Mouse (Mus musculus) neutrophil, adult 5-6 weeks (primary cell): ENCODE measurements around the gene 1600014C10Rik. TPM values are rescaled to one million over a fixed set of nuclear protein-coding genes. Genes with fewer than 3 reads are reported as not detected.
A peak's percentile ranks its signal among the peaks of the same experiment; 100 is the strongest.

Experiments
- ATAC-seq: fragments of 151-379, 151-347 bp; 2 replicates; pipeline ENCODE4 v1.8.0; 2017; ENCODE audit warnings: mild to moderate bottlenecking, moderate TSS enrichment; ENCODE audit not compliant: insufficient number of reproducible peaks, poor library complexity, low FRiP score, severe bottlenecking; ENCODE audit errors: extremely low read depth
- total RNA-seq: library from RNA; stranded (forward); fragments of 200-1000 nt; gene quantifications from 2 replicates; pipeline ENCODE4 v1.2.3, GENCODE M21; 2017

The 1600014C10Rik gene
- total RNA-seq: 44.3 and 52.8 TPM in 2 replicates

GRCm38 (mm10) chr7:38182962-38183687 lies at the start of gene 1600014C10Rik:
1600014C10Rik (plus strand) TSS chr7:38183217.
- ATAC-seq: peak; percentile 16

DNA sequence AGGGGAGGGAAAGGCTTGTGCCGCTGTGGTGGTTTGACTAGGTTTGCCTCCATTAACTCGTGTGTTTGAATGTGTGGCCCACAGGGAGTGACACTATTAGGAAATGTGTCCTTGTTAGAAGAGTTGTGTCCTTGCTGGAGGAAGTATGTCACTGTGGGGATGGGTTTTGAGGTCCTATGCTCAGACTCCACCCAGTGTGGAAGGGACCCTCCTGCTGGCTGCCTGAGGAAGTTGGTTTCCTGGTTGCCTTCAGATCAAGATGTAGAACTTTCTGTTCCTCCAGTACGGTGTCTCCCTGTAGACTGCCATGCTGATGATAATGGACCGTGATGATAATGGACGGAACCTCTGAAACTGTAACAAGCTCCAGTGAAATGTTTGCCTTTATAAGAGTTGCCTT lies 48.5 kb upstream of the 1600014C10Rik start:
- ATAC-seq: no peak

GRCm38 (mm10) chr7:38140324-38140723 lies 42.7 kb upstream of the 1600014C10Rik start:
- ATAC-seq: no peak

GRCm38 (mm10) chr7:38141747-38142545 lies 41.1 kb upstream of the 1600014C10Rik start:
- ATAC-seq: peak; percentile 88

DNA sequence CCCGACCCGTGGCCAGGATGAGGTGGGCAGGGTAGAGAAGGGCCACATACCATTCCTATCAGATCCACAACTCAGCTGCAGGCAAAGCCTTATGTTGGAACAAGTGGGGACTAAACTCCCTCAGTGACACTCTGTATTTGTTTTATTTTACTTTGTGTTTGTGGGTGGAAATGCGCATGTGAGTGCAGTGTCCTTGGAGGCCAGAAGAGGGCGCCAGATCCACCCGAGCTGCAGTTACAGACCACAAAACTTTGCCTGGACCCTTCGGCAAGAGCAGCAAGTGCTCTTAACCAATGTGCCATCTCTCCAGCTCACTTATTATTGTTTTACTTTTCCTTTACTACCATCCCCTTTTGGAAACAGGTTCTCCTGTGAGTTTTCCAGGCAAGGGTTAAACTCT lies 35.5 kb upstream of the 1600014C10Rik start:
- ATAC-seq: no peak

DNA sequence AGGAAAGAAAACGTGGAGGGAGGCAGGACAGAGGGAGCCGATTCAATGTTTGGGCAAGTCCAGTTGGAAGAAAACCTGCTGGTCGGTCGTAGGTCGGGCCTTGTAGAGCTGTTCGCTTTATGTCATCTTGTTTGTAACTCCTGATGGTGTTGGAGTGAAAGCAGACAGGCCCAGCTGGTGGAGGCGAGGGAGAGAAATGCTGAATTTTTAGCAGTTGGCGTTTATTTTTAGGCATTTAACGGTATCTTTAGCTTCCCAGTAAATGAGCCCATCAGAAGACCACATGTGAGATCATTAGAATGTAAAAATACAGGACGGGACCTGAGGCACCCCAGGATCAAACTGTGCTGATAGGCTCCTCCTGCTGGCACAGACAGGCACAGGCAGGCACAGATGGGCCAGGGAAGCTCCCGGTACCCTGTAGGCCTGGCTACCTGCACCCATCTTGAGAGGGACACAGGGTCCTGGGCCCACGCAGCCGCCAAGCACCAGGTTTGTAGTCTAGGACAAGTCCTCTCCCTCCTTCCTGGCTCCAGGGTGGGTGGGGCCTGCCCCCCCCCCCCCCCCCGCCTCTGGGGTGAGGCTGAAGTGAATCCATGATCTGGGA lies 31.2 kb upstream of the 1600014C10Rik start:
- ATAC-seq: no peak

DNA sequence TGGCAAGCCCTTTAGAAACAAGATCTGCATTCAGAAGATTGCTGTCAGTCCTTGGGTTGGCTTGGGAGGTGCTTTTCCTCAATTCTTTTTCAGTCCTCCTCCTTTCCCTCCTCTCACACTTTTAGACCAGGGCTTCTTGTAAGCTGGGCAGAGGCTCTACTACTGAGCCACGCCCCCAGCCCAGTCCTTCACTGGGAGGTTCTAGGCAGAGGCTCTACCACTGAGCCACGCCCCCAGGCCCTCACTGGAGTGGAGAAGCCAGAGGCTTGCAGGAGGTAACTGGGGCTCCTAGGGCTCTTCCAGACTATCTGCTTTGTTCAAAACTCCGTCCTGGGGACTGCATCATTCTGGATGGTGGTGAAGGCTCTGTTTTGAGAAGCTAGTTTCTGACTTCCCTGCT lies 30.4 kb upstream of the 1600014C10Rik start:
- no peak for ATAC-seq

DNA sequence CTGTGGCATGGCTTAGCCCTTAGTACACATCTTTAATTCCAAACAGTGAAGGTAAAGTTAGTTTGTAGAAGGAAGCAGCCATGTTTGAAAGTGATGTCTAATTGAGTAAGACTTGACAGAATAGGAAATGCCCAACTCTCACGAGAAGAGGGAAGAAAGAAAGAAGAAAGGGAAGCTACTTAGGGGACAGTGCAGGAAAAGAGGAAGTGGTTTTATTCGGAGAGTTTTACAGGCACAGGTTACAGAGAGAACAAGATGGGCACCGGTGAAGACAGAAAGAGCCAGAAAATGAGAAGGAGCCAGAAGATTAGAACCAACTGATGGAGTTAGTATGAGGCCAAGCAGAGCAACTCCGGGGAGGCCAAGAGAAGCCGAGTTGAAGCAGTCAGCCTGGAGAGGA lies 27.2 kb upstream of the 1600014C10Rik start:
- peak; percentile 68 for ATAC-seq

GRCm38 (mm10) chr7:38158764-38159458 lies 24.1 kb upstream of the 1600014C10Rik start:
- no peak for ATAC-seq

DNA sequence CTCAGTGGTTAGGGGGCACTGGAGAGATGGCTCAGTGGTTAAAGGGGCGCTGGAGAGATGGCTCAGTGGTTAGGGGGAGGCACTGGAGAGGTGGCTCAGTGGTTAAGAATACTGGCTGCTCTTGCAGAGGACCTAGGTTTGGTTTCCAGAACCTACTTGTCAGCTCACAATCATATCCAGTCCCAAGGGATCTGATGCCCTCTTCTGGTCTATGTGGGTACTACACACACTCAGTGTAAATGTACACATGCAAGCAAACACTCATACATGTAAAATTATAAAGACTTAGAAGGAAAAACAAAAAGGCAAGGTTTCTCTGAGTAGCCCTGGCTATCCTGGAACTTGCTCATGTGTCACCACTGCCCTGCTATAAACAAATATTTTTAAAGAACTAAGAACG lies 21.6 kb upstream of the 1600014C10Rik start:
- no peak for ATAC-seq

GRCm38 (mm10) chr7:38163433-38164050 lies 19.5 kb upstream of the 1600014C10Rik start:
- no peak for ATAC-seq

DNA sequence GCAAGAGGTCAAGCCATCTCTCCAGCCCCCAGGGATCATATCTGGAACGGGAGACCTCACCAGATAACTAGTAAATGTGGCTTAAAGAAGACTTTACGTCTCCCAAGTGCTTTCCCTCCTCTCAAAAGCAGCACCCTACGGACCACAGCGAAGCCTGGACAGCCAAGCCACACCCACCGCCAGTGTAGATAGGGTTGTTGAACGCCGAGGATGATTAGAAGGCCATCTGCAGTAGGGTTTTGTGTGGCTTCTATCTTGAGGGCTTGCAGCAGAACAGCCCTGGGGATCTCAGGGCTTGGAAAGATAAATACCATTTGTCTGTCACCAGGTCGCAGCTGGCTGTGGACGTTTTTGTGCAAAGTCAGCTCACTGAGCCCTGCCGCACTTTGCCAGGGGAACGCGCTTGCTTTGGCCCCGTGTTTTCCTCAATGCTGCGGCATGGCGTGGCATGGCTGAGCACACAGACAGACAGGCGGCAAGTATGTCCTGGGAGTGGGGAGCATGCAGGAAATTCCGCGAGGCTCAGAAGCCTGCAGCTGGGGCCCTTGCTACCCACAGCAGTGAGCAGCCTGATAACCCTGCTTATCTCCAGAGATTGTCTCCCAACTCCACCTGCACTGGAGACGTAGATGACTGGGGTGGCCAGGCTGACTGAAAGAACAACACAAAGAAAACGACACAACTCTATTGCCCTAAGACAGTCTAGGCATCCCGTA lies 15.9 kb upstream of the 1600014C10Rik start:
- ATAC-seq: no peak

DNA sequence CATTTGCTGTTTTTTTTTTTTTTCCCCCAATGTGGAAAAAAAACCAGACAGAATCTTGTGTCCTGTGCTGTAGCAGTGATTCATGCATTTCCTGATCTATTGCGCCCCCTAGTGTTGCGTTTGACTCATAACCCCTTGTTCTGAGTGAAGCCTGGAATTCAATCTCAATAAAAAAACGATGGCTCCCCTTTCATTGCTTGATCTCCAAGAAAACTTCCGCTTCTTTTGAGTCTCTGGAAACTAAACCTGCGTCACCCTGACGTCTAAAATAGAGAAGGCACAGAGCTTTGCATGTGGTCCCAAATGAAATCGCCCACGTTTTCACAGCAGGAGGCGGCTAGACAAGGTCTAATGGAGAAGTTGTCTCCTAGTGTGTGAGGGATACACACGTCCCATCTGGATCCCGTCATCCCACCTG lies 15.3 kb upstream of the 1600014C10Rik start:
- ATAC-seq: peak; percentile 54; the same call in 1 of the 2 replicates

DNA sequence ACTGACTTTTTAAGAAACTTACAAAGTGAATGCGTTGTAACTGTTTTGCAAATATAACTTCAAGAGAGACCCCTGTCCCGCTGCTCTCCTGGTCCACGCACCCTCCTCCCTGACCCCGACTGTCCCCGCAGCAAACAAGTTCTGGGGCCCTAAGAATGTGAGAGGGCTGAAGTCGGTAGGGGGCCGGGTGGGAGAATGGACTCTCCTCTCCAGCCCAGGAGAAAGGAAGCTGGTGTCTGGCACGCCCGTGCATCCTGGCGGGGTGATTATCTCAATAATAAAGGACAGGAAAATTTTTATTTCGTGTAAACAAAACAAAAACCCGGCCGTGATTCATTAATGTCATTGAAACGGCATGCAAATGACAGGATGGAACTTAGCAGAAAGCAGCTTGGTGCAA lies 9.1 kb upstream of the 1600014C10Rik start:
- no peak for ATAC-seq

DNA sequence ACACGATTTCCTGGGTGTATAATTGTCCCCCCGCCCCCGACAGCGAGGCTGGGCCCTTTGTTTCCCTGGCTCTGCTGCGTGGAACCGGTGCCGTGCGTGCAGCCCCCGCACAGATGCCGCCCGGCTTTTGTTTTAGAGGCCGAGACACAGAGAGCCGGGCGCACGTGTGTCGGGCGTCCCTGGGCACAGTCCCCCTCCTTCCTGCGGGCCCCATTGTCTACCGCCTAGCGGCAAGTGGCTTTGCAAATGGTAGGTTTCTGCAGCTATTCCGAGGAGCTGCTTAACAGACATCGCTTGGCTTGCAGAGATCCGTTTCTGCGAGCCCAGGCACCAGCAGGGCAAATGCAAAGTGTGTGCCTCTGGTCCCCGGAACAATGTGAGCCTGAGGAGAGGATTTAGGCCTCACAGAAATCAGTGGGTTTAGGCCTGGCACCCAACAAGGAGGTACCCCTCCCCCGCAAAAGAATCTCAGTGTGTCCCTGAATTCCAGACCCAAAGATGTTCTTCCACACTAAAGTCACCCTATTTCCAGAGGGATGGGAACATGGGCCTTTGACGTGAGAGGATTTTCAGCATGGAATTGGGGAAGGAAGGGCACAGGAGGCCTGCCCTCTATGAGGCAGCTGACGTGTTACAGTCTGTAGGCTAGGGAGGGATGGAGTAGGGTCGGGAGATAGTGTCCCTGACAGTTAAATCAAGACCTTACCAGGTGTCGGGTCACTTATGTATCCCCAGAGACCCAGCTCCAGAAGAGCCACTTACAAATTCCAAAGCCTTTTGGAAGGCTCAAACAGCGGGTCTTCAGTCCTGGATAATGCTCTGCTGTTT lies 8.5 kb upstream of the 1600014C10Rik start:
- no peak for ATAC-seq

DNA sequence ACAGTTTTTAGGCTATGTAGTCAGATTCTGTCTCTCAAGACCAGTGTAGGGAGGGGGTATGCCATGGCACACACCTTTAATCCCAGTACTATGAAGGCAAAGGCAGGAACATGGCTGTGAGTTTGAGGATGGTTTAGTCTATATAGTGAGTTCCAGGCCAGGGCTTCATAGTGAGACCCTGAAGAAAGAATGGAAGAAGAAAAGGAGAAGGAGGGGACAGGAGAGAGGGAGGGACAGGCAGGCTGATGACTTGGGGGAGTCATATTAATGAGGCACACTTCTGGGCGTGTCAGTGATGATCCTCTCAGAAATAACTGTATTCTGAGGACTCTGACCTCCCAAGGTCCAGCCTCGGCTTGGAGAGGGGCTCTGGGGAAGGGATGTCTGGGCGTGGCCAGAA lies 7.0 kb upstream of the 1600014C10Rik start:
- no peak for ATAC-seq

DNA sequence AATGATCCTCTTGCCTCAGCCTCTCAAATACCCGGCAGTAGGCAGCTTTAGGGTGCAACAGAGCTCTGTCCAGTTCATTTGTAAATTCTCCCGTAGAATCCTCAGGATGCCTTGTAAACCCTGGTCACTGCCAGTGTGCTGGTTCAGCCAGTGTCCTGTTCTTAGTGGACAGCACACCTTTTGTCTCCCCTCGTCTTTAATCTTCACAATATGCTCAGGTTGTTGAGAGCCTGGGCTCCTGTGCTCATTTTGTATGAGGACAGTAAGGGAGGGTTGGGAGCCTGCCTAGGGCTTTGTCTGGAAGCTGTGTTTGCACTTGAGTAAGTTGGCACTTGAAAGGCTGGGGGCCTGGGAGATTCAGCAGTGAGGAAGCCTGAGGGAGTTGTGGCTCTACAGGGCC lies 3.1 kb upstream of the 1600014C10Rik start:
- ATAC-seq: no peak
